Mouse (Mus musculus) T-helper 1 cell (primary cell): ENCODE measurements at regions not wholly inside any gene's neighbourhood (a gene's known extent, or its start where the extent isn't known, plus 50 kb on each side); places are given as distances from the start of the nearest gene placed in this dataset.

Experiments
- in situ Hi-C: fragments of 300-600 bp; cut with MboI, MseI; formaldehyde crosslinking; loops from one replicate; pipeline ENCODE4 v1.15.1; 2025; ENCODE audit warnings: high pct_unique_total_duplicates

- in situ Hi-C loops, result no loop called here
These were observed 446.5 kb downstream of the Pdgfc start for GRCm38 (mm10) chr3:81482742-81483141.

GRCm38 (mm10) chr3:81483363-81483762 is 447.1 kb downstream of the Pdgfc start:
- in situ Hi-C loops, result no loop called here

GRCm38 (mm10) chr3:81505316-81505715 is 427.1 kb upstream of the Ctso start:
- in situ Hi-C loops, result no loop called here

GRCm38 (mm10) chr3:81508611-81509010 is 423.8 kb upstream of the Ctso start:
- in situ Hi-C loops, result no loop called here

GRCm38 (mm10) chr3:81521804-81522203 is 410.6 kb upstream of the Ctso start:
- in situ Hi-C loops, result no loop called here

- in situ Hi-C loops, result no loop called here
These were observed 401.5 kb upstream of the Ctso start for GRCm38 (mm10) chr3:81530872-81531271.

- in situ Hi-C loops, result no loop called here
These were observed 396.8 kb upstream of the Ctso start for GRCm38 (mm10) chr3:81535448-81536205.

- in situ Hi-C loops, result no loop called here
These were observed 377.6 kb upstream of the Ctso start for GRCm38 (mm10) chr3:81554773-81555172.

- in situ Hi-C loops, result no loop called here
These were observed 369.7 kb upstream of the Ctso start for GRCm38 (mm10) chr3:81562610-81563258.

- in situ Hi-C loops, result no loop called here
These were observed 368.3 kb upstream of the Ctso start for GRCm38 (mm10) chr3:81563858-81564756.

- in situ Hi-C loops, result no loop called here
These were observed 367.7 kb upstream of the Ctso start for GRCm38 (mm10) chr3:81564757-81565063.

- in situ Hi-C loops, result no loop called here
These were observed 348.9 kb upstream of the Ctso start for GRCm38 (mm10) chr3:81583387-81584027.

- in situ Hi-C loops, result no loop called here
These were observed 343.3 kb upstream of the Ctso start for GRCm38 (mm10) chr3:81589109-81589508.

- in situ Hi-C loops, result loop anchor here (5.0 kb wide), 1 partner anchor 43 kb away; no protein-coding TSS in a partner anchor
These were observed 303.2 kb upstream of the Ctso start for GRCm38 (mm10) chr3:81629157-81629556.

GRCm38 (mm10) chr3:81658490-81658889 is 273.9 kb upstream of the Ctso start:
- in situ Hi-C loops, result no loop called here

GRCm38 (mm10) chr3:81661620-81662019 is 270.8 kb upstream of the Ctso start:
- in situ Hi-C loops, result no loop called here

GRCm38 (mm10) chr3:81666262-81666661 is 266.1 kb upstream of the Ctso start:
- in situ Hi-C loops, result no loop called here

GRCm38 (mm10) chr3:81676570-81676969 is 255.8 kb upstream of the Ctso start:
- in situ Hi-C loops, result no loop called here

- in situ Hi-C loops, result no loop called here
These were observed 230.3 kb upstream of the Ctso start for GRCm38 (mm10) chr3:81701974-81702697.

GRCm38 (mm10) chr3:81718911-81719310 is 213.5 kb upstream of the Ctso start:
- in situ Hi-C loops, result no loop called here

GRCm38 (mm10) chr3:81735463-81735862 is 196.9 kb upstream of the Ctso start:
- in situ Hi-C loops, result no loop called here
